Mouse (Mus musculus) thymus, postnatal 0 days (tissue): Measurements from ENCODE around the gene Cacna2d3. TPM values are rescaled to one million over a fixed set of nuclear protein-coding genes. Genes with fewer than 3 reads are reported as not detected.

Experiments used
- DNase-seq: peaks from one replicate; pipeline ENCODE4 v3.0.0-alpha.2; 2015; ENCODE audit warnings: low spot score
- polyA plus RNA-seq: library from polyadenylated mRNA; unstranded; fragments of >200 nt; fragmentation: Nextera tagmentation; extraction: Ambion mirVana; gene quantifications from 2 replicates; pipeline ENCODE4 v1.2.1, GENCODE M21; 2015

Gene Cacna2d3
- polyA plus RNA-seq, 1 experiment from 2014 or later = 0.16 TPM

DNA sequence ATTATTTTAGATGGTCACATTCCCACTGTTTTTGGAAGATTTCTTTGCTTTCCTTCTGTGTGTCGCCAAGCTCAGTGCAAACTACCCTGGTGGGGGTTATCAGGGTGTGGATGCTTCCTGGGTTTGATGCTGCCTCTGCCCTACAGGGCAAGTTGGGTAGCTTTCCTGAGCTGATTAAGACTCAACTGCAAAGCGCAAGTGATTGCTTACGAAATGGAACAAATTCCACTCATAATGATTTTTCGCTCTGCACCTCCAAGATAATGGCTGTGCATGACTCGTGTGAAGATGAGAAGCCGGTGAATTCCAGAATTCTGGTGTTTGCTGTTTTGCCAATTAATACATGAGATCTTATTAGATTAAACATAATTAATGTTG lies 557.0 kb downstream of the Cacna2d3 start:
- no peak for DNase-seq

DNA sequence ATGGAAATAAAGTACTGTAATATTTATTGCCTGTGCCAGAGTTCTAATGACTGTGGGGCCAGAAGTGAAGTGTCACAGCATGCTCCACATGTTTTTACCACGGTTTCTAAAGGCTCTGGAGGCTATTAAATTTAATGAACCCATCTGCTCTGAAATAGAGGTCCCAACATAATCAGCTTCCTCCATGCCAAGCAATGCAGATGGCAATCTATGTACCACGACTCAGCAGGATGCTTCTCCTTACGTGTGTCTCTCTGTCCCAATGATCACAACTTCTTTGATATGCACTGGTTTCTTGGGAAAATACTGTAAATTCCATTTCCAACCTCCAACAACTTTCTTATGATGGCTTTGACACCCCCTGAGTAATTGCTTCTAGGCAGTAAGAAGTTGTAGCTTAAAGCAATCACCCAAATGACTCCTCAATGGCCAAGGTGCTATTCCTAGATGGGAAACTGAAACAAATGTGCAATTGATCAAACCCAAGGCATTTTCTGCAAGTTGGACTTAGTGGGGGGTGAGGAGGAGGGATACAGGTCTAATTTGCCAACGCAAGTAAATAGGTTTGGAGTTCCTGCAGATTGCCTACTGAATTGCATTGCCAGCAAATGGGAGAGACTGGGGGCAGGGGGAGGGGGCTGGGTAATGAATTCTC lies 557.5 kb downstream of the Cacna2d3 start:
- no peak for DNase-seq

DNA sequence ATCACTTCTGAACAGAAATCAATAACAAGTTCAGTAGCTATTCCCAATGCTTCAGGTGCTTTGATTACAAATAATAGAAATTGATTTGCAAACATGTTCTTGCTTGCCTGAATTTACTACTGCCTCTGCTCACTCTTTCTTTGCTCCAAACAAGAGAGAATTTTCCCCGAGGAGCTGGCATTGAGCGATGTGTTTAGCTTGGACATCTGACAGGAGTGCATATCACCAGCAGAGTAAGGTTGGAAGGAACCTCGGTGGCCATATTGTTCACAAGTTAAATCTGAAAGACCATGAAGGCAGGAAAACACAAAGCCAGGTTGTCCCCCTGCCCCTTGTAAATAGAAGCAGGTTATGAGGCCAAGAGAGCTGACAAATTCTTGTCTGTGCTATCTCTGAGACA lies 561.9 kb downstream of the Cacna2d3 start:
- no peak for DNase-seq

DNA sequence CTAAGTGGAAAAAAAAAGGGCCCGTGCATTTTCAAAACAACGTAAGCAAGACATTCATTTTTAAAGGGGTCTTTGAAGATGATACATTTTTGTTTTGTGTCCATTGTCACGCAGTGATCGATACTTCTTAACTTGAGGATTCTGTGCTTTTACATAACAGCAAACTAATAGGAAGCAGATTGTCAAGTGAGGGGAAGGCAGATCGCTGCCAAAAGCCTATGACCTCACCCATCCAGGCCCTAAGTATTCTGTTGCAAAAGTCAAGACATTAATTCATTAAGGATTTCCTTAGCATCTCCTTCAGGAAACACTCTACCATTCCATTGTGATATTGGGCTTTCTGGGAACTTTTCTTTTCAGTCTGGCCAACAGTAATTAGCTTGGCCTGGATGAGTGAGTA lies 564.6 kb downstream of the Cacna2d3 start:
- no peak for DNase-seq

DNA sequence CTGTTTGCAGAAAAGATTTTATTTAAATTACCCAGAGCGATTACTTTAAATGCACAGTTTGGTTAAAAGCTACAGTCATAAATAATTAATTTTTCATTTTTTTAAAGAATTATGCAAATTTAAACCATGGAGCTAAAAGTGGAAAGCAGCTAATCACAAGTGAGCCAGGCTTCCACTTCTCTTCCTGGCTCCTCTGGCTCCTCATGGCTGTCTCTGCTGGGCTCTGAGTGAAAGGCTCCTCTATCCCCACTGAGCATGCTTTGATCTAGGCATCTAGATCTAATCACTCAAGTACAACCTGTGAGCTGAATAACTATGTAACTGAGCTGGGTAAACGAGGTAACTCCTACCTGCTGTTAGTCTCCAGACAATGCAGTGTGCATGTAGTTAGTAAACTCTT lies 577.5 kb downstream of the Cacna2d3 start:
- no peak for DNase-seq

DNA sequence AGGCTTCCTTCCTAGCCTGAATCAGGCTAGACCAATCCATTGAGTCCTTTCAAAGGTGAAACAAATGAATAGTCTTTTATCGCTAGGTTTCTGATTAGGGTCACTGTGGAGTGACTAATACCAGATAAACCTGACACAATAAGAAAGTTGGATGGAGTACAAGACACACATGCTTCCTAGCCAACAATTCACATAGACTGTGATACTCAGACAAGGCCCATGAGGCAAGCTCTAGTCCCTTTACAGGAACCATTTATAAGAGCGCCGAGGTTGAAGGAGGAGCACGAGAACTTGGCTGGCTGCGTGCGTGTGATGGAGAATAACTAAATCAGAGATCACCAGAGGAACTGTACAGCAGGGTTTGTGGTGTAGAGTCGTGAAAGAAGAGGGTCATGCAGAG lies 584.0 kb downstream of the Cacna2d3 start:
- DNase-seq = no peak

DNA sequence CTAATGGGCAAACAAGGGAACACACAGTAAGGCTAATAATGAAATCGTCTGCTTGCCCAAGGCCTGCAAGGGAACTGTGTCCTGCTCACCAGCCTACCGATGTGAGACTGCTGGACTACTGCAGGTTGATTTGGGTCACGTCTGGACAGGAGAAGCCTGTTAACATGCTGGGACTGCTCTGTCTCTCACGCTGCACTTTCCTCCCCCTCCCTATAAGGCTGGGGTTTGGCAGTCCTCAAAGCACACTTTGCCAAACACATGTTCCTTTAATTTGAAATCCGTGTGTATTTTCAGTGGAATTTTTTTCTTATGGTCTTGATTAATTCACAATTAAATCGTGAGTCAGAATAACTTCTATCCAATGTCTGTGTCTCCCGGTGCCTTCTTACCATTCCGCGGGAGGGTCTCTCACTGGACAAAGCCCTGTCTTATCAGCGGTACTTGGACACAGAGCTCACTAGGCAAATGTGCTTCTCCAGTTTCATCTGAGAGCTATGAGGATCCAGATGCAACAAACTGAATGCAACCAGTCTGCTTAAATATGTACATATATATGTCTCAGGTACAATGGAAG lies 584.6 kb downstream of the Cacna2d3 start:
- DNase-seq = no peak

DNA sequence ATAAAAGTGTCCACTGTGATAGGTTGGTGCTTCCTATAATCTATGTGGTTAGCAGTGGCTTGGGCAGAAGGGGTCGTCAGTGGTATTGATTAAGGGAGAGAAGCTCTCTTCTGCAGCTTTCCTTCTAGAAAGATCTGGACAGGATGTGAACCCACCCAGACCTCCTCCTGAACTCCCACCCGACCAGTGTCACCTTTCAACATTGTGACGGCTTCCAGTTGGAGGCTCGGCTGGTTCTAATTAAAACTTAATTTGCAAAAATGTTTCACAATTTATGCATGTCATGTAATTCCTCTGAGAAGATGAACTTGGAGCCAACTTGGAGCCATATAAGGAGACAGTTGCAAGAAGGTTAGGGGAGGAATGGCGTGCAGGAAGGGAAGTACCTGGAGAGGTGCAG lies 586.8 kb downstream of the Cacna2d3 start:
- no peak for DNase-seq

DNA sequence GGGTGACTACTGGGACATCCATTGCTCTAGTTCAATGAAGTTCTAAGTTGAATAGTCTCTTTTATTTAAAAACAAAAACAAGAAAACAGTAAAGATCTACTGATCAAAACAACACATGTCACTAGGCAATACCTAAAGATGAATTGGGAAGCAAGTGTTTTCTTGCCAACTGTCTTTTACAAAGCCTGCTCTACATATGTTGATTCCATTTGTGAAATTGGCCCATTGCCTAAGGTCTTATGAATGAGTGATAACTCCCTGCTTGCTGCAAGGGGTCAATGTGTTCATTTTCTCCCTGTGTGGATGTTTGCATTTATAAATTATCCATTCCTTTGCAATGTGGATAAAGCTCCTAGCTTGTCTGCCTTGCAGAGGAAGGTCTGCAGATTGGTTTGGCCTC lies 591.2 kb downstream of the Cacna2d3 start:
- no peak for DNase-seq

DNA sequence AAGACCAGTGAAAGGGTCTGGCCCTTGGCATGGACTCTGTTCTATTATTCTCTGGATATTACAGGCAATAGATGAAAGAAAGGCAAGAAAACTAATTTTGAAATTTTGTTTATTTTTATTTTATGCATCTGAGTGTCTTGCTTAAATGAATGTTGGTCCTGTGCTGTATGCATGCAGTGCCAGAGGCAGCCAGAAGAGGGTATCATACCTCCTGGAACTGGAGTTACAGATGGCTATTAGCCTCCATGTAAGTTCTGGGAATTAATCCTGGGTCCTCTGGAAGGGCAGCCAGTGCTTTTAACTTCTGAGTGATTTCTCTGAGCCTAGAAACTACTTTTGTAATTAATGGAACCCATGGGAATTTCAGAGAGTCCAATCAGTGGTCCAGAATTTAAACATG lies 597.8 kb downstream of the Cacna2d3 start:
- DNase-seq = no peak

DNA sequence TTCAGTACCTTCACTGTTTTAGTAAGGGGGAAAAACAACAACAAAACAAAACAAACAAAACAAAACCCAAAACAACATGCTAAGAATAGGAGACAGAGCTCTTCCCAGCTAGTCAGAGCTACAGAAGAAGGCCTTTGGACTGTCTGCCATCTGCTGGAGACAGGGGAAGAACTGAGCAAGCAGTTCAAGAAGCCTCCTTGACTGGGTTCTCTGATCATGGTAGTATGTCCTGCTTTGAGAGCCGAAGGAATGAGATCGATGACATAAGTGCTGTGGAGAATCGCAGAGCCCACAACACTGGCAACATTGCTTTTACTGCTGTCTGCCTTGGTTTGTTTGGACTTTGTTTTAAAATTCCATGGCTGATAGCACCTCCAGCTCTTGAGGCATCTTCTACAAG lies 598.9 kb downstream of the Cacna2d3 start:
- no peak for DNase-seq

DNA sequence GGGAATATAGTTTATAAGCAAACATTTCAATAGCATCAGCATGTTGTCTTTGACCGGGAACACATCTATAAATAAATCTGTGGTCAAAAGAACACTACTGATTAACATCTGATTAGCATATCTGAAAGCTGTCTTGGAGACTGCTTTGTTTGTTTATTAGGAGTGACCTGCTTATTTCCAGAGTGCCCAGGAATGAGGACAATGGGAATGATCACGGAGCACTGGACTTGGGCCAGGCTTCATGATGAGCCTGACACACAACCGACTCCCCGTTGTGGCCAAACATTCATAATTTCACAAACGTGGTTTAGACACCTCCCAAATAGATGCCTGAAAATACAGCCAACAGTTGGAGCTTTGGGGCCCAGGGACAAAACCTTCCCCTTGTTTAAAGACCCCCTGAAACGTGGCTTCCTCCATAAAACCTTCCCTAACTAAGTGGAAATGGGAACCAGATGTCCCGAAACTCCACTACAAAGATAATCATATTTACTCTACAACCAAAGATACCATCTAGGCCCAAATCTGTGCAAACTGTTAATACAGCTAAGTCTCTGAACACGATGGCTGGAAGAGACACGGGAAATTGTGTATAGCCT lies 607.7 kb downstream of the Cacna2d3 start:
- DNase-seq = no peak

DNA sequence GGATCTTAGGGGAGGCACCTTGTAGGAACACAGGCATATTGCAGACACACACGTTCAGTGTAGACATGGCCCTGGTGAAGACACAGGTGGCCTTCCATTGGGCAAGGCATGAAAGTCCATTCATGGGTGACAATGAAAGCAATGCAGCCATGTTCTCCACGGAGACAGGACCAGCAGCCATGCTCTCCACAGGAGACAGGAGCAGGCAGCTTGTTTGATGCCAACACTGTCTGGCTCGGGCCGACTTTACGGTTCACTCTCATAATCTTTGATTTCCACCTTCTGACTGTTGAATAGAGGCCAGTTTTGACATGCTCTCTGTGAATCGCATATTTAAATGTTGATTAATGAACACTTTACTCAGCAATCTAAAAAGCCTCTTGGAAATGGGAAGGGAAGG lies 610.0 kb downstream of the Cacna2d3 start:
- no peak for DNase-seq

DNA sequence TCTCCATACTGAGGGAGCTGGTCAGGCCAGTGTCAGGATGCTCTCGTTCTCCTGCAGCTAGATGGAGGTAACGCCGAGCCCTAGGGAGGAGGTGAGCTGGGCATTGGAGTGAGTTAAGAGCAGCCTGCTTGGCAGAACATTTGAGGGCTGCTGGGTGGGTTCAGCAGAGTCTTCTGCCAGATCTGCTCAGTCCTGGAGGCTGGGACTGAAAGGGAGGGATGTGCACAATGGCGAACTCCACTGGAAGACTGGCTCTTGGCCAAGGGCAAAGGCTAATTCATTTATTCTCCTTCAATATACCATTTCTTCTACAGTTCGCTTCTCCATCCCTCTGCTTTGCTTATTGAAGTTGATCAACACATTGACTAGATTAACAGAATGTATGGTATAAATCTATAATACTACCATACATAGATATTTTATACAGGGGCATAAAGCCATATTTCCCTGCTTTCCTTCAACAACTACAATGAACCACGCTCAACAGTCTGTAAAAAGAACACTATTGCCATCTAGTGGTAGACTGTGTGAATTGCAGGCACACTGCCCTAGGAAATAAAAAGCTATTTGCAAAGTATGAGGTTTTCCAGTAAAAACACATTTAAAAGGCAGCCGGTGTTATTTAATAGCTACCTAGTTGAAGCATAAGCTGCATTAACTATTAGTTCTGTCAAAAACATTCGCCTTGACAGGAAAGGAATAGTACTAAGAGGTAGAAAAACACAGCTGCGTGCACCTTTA lies 611.1 kb downstream of the Cacna2d3 start:
- no peak for DNase-seq

DNA sequence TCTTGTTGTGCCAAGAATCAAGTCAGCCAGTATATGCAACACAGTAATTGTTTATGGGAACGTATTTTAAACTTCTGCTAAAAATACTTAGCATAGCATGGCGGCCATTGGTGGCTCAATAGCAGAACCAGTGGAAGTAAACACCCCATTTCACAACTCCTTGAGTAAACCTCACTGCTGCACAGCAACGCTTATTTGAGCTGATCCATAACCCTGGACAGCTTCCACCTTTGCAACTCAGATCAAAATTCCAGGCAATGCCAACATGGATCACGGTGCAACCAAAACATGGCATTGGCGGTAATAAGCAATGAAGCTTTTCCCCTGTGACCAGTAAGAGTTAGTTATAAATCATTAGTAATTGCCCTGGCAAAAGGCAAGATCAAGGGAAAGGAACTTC lies 614.2 kb downstream of the Cacna2d3 start:
- no peak for DNase-seq

DNA sequence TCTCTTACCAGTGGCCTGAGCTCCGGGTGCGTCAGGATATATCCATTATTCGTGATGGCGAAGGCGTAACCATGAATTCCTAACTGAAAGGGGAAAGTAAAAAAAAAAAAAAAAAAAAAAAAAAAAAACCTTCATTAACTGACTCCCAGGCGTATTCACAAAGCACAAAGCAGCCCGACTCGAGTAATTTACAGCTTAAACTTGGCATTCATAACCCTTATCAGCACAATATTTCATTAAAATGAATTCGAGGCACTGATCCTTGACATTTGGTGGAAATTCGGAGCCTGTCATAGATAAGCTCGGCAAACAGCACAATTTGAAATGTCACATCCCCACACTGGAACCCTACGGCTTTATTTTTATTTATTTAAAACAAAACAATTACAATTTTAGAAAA lies 623.9 kb downstream of the Cacna2d3 start:
- no peak for DNase-seq

DNA sequence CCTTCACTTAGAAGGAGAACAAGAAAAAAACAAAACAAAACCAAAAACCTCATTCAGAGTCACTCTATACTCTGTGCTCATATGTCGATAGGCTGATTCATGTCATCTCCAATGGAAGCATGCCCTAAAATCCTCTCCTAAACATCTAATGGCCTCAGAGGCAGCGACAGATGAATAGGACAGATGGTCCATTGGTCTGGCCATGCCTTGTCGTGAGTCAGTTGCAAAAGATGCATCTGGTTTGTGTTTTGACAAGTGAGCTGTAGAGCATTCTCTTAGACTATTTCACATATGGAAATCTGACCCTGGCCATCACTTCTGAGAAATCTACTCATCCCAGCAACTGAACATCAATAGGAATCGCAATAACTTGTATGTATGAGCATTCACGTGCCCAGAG lies 626.2 kb downstream of the Cacna2d3 start:
- no peak for DNase-seq

DNA sequence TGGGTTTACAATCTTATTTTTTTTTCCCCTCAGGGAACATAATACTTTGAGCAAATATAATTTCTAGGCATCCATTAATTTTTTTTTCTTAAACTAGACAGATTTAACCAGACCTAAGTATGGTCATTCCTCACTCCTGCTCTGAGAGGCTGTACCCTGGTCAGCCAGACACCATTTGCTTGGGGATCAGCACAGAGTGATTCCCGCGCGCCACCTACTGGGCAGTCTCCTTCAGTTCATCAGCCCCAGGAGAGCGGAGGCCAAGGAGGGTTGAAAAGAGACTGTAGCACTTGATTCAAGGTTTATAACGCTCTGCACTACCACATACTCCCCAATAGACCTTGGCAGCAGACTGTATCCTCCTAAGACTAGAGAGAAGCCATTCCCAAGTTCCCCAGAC lies 631.6 kb downstream of the Cacna2d3 start:
- no peak for DNase-seq

DNA sequence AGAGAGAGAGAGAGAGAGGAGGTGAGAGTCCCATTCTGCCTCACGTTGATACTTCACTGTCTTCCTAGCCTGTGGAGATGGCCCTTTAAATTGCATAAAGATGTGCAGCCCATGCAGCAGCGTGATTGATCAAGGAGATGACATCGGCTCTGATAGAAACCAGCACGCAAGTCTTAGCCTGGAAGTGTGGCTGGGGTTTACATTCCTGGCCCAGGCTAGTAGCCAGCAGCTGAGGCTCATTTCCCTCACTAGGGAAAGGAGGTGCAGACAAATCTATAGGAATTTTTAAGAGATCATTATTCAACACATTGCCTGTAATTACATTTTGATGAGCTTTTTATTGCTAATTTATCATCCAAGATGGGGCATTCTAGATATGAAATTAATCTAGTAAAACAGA lies 635.1 kb downstream of the Cacna2d3 start:
- DNase-seq = no peak

DNA sequence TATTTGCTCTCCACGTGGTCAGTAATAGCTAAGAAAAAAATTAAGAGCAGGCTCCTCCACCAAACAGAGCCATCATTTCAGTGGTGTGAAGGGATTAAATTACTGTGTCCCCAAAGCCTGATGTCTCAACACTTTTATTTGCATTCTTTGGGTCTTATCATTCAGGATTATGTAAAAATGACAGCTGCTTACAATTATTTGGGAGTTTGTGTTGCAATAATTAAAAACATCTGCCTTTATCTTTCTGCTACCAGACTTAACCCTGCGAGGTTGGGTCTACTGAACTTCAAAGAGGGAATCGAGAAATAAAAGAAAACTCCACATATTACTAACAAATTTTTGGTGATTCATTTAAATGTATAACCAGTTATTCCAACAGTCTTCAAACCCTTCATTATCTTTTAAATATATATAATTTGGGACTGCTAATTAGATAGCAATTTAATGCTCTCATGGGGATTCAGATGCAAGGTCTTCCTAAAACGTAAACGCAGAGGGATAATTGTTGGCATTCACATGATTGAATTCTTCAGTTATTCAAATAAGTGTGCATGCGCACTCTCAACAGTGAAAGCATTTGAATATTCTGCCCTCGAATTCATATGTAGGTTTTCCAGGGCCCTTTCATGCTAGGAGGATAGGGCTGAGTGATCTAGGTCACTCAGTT lies 636.0 kb downstream of the Cacna2d3 start:
- no peak for DNase-seq

DNA sequence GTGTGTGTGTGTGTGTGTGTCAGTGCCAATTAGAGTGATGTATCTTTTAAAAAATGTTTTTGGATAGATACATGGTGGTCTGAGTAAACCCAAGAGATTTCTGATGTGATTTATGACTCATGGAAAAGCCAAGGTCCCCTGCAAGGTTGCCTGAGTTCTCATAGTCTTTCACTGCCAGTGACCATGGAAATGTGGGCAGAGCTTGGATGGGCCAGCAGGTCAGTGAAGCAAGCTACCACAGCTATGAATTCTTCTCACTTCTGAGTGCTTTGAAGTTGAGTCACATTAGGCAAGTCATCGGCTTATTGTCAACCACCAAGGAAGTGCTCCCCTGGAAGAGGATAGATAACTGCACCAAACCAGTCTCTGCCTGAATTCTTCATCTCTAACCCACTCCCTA lies 639.5 kb downstream of the Cacna2d3 start:
- no peak for DNase-seq

DNA sequence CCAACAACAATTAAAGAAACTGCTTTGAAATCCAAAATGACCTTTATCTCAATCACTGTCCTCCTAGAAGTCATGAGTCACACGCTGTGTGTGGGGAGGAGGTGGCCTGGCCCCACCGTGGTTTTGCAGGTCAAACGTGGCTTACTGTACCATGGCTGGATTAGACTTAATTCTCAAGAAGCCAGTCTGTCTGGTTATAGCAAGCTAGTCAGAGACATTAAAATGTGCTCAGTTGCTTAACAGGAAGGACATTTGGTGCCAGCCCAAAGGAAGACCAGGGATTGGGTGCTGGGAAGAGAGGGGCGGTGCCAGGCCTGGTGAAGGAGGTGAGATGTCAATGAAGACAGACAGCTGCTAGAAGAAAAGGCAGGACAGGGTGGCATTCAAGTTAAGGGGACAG lies 641.0 kb downstream of the Cacna2d3 start:
- DNase-seq = no peak
